In the genomic region with DNA sequence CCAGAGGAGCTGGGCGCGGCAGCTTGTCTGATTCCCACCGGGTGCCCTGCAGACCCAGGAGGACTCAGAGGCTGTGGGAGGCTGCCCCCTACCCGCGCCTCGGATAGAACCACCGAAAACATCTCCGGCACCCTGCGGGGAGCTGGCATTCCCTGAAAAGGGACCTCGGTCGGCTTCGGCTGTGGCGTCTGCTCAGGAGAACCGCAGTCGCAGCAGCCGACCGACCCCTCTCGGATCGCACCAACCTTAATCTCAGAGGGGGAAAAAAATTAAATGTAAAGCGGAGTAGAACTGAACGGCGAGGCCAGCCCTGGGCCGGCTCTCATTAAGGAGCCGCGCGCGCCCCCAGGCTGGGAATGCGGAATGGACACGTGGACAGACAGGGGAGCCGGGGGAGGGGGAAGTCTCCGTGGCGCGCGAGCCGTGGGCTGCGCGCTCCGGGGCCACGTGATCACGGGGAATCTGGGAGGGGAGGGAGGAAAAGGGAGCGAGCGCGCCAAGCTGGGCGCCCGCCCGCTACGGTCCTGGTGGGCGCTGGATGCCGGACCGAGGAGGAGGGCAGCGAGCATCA, we compare ENCODE assay signal across 8 mouse cellular contexts. TPM values are rescaled to one million over a fixed set of nuclear protein-coding genes. Genes with fewer than 3 reads are reported as not detected.
DNase-seq lines count a peak whose midpoint lies in the region; ATAC-seq and TF ChIP-seq lines count a peak whose summit lies in the region.

No protein-coding gene starts in this region.

- WGBS in lung, postnatal 0 days, result under 1% methylated on average over 44 of the region's 51 CpGs
- under 1% methylated on average over 51 of the region's 51 CpGs for WGBS in heart, embryonic 13.5 days
- under 1% methylated on average over 51 of the region's 51 CpGs for WGBS in stomach, embryonic 15.5 days

- peak overlapping the region; percentile 32 for H3K4me3 ChIP-seq in lung, postnatal 0 days (ENCODE audit: low read depth, low read length)
- H3K4me3 ChIP-seq in heart, embryonic 13.5 days, result peak overlapping the region; percentile 61
- peak overlapping the region; percentile 49 for H3K4me3 ChIP-seq in stomach, embryonic 15.5 days (replicated peaks)

- no peak overlapping the region for H3K27ac ChIP-seq in lung, postnatal 0 days (ENCODE audit: low read length)
- no peak overlapping the region for H3K27ac ChIP-seq in heart, embryonic 13.5 days (replicated peaks)
- no peak overlapping the region for H3K27ac ChIP-seq in stomach, embryonic 15.5 days

- H3K27me3 ChIP-seq in lung, postnatal 0 days (replicated peaks; ENCODE audit: insufficient read depth, low read length), result peaks cover 57% of the 10 kb centered on the region
- peaks cover 95% of the 10 kb centered on the region for H3K27me3 ChIP-seq in heart, embryonic 13.5 days (replicated peaks)
- H3K27me3 ChIP-seq in stomach, embryonic 15.5 days (replicated peaks), result peaks cover 85% of the 10 kb centered on the region

- H3K36me3 ChIP-seq in lung, postnatal 0 days (ENCODE audit: insufficient read depth, low read length), result no peaks in the 10 kb centered on the region
- no peaks in the 10 kb centered on the region for H3K36me3 ChIP-seq in heart, embryonic 13.5 days
- H3K36me3 ChIP-seq in stomach, embryonic 15.5 days, result no peaks in the 10 kb centered on the region

- H3K9ac ChIP-seq in lung, postnatal 0 days (replicated peaks; ENCODE audit: low read depth), result no peak overlapping the region
- H3K9ac ChIP-seq in heart, embryonic 13.5 days, result peak overlapping the region; percentile 58
- no peak overlapping the region for H3K9ac ChIP-seq in stomach, embryonic 15.5 days

- no peak for DNase-seq in lung, postnatal 0 days (ENCODE audit: low spot score)
- DNase-seq in lung, postnatal 36 days, result no peak
- peak; percentile 82 for DNase-seq in embryo, embryonic 10.5 days (ENCODE audit: low spot score)
- DNase-seq in layer of hippocampus, adult 9-11 months, result peak; percentile 75
- DNase-seq in mesoderm, embryonic 11.5 days (ENCODE audit: low read depth, low spot score), result peak; percentile 79
- no peak for DNase-seq in thymus, postnatal 14 days

- no peaks in the 10 kb centered on the region for H3K9me3 ChIP-seq in lung, postnatal 0 days (ENCODE audit: low read length)
- H3K9me3 ChIP-seq in heart, embryonic 13.5 days, result no peaks in the 10 kb centered on the region
- H3K9me3 ChIP-seq in stomach, embryonic 15.5 days, result no peaks in the 10 kb centered on the region

- TF ChIP-seq EP300 in lung, postnatal 0 days (IDR thresholded peaks at IDR 0.05), result no peak

- H3K4me2 ChIP-seq in lung, postnatal 0 days (replicated peaks; ENCODE audit: low read depth, low read length), result peak overlapping the region; percentile 61
- peak overlapping the region; percentile 86 for H3K4me2 ChIP-seq in heart, embryonic 13.5 days
- peak overlapping the region; percentile 91 for H3K4me2 ChIP-seq in stomach, embryonic 15.5 days

- ATAC-seq in lung, postnatal 0 days, result no peak
- ATAC-seq in heart, embryonic 13.5 days (ENCODE audit: extremely low read depth, insufficient number of reproducible peaks, low FRiP score, low TSS enrichment), result no peak
- ATAC-seq in stomach, embryonic 15.5 days (ENCODE audit: insufficient read depth, low FRiP score, low read depth), result peak; percentile 54; the same call in 1 of the 2 replicates

- no peaks in the 10 kb centered on the region for H3K4me1 ChIP-seq in lung, postnatal 0 days (ENCODE audit: insufficient read depth, low read depth, low read length)
- H3K4me1 ChIP-seq in heart, embryonic 13.5 days, result peaks cover 31% of the 10 kb centered on the region
- H3K4me1 ChIP-seq in stomach, embryonic 15.5 days, result peaks cover 17% of the 10 kb centered on the region

- no peak for TF ChIP-seq CTCF in lung, postnatal 0 days (IDR thresholded peaks at IDR 0.05)

RNA-seq across cellular contexts. Expression of gene Tmem132e, which starts 1.6 kb away (rescaled TPM):
- 0.04 TPM in 1 of 2 replicates, not detected in the other for polyA plus RNA-seq in lung, postnatal 0 days (2015; fragmentation: Nextera tagmentation; extraction: Ambion mirVana)
- 0.11 and 0.15 TPM in 2 replicates for polyA plus RNA-seq in heart, embryonic 13.5 days (2015; fragmentation: Nextera tagmentation; extraction: Ambion mirVana)
- polyA plus RNA-seq in stomach, embryonic 15.5 days (2015; fragmentation: Nextera tagmentation; extraction: Ambion mirVana), result 0.59 and 0.65 TPM in 2 replicates

Comparison
In these comparisons a context has a peak if more than half of its experiments do, and no peak if none do; other contexts are left out.
1. DNase-seq: peak in embryo, embryonic 10.5 days (single experiment), layer of hippocampus, adult 9-11 months (single experiment) and mesoderm, embryonic 11.5 days (single experiment); none in lung, postnatal 0 days (single experiment), lung, postnatal 36 days (single experiment) and thymus, postnatal 14 days (single experiment).
2. Peak in every context shown above with its lines, with median percentiles within 50 percentile points of each other: H3K4me2 ChIP-seq and H3K4me3 ChIP-seq.